Mouse (Mus musculus) embryonic stem cell, embryonic (primary cell): ENCODE data around the gene Nlrc5.

ENCODE experiments used
- CTCF ChIA-PET, 4 experiments: fragments of 300-600 bp in 2 of 4; fragments of 350-600 bp in 2 of 4; sonication (Branson Sonifier 250); formaldehyde crosslinking; loops; one replicate each; lab custom pipeline; 2022; ENCODE audit warnings: inconsistent platforms in 2 of 4; lab: Charles Lee
- POLR2A ChIA-PET, 4 experiments: fragments of 300-600 bp in 2 of 4; fragments of 350-600 bp in 2 of 4; sonication (Branson Sonifier 250); formaldehyde crosslinking; loops; one replicate each; lab custom pipeline; 2022; ENCODE audit warnings: antibody characterized with exemption in 4 of 4, inconsistent platforms in 1 of 4; lab: Charles Lee

The Nlrc5 gene

DNA sequence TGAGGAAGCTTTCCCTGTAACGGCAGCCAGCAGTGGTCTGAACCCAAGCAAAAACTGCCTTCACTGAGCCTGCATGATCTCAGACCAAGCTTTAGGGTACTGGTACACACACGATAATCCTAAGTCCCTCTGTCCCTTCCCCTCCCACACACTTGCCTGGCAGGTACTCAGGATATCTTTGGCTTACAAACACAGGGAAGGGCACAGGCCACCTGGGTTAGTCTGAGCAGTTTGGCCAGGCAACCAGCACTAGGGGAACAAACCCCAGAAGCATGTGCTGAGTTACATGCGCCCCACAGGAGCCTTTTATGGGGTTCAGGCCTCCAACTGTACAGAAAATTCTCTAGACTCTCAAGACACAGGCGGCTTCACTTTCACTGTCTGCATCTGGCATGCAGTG, 95.7 kb downstream of the Nlrc5 start:
- ChIA-PET POLR2A (interaction anchor here in 1 of 4 experiments (1.4 kb wide), 1 partner anchor 55 kb away, joined by 3 read pairs; no protein-coding TSS in a partner anchor), CTCF (interaction anchor here in 2 of 4 experiments (0.9 to 1.1 kb wide), 2 partner anchors 38 to 44 kb away, joined by 3 to 4 read pairs; no protein-coding TSS in a partner anchor)

DNA sequence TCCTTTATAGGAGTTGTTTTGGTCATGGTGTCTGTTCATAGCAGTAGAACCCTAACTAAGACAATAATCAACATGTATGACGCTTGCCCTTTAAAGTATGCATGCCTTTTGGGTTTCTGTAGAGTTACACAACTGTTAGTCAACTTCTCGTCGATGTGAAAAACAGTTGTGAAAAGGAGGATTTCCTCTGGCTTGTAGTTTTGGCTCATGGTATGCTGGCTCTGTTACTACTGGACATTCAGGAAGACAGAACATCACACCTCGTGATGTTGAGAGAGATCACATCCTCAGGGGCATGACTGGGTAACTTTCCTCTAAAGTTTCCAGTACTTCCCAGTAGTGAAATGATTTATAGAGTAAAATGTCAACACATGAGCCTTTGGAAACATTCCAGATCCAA, 96.5 kb downstream of the Nlrc5 start:
- POLR2A ChIA-PET: interaction anchor here in 2 of 4 experiments (0.5 to 0.6 kb wide), 3 partner anchors 13 to 624 kb away, joined by 3 to 9 read pairs (median 3); no protein-coding TSS in a partner anchor
- CTCF ChIA-PET: interaction anchor here in 1 of 4 experiments (0.6 kb wide), 1 partner anchor 134 kb away, joined by 3 read pairs; no protein-coding TSS in a partner anchor

DNA sequence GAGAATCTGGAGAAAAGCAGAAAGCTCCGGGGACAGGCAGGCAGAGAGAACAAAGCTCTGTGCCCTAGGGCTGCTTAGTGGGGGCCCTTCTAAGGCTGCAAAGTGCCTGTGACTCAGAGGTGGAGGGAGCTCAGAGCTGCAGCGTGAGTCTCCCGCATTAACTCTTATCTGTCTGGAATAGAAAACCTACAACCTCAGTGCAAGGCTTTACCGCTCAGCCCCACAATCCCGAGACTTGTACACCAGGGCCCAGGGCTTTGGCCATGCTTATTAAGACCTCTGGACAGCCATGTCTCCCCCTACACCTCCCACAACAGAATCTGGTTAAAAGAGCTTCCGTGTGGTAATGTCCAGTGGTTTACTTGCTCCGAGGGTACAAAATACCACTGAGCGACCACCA, 97.8 kb downstream of the Nlrc5 start:
- CTCF ChIA-PET: interaction anchor here (0.5 to 2.3 kb wide), 7 partner anchors 13 to 189 kb away, joined by 3 to 12 read pairs (median 4); no protein-coding TSS in a partner anchor
- POLR2A ChIA-PET: interaction anchor here (0.6 to 1.6 kb wide), 14 partner anchors 8 to 390 kb away, joined by 3 to 14 read pairs (median 4); partner anchors contain the start of genes Fam192a (in 1 of the 4) and Rspry1 (in 1 of the 4)

DNA sequence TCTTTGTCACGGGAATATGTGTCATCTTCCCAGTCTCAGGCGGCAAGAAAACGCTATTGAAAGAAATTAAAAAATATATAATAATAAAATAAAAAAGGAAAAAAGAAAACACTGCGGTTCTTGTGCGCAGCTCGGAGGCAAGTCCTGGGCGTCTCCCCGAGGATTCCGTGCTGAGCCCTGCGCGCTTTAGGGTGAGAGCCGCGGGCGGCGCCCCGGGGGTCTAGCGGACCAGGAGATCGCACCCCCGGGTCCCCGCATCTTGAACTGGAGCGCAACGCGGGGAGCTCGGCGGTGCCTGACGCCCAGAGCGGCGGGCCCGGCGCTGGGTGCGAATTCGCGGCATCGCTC, 98.3 kb downstream of the Nlrc5 start:
- ChIA-PET CTCF (interaction anchor here (0.7 to 2.3 kb wide), 8 partner anchors 11 to 189 kb away, joined by 3 to 12 read pairs (median 4); no protein-coding TSS in a partner anchor), POLR2A (interaction anchor here in 3 of 4 experiments (0.8 to 1.6 kb wide), 9 partner anchors 11 to 346 kb away, joined by 3 to 14 read pairs (median 4); partner anchors contain the start of genes Fam192a (in 2 of the 3) and Rspry1 (in 1 of the 3))

DNA sequence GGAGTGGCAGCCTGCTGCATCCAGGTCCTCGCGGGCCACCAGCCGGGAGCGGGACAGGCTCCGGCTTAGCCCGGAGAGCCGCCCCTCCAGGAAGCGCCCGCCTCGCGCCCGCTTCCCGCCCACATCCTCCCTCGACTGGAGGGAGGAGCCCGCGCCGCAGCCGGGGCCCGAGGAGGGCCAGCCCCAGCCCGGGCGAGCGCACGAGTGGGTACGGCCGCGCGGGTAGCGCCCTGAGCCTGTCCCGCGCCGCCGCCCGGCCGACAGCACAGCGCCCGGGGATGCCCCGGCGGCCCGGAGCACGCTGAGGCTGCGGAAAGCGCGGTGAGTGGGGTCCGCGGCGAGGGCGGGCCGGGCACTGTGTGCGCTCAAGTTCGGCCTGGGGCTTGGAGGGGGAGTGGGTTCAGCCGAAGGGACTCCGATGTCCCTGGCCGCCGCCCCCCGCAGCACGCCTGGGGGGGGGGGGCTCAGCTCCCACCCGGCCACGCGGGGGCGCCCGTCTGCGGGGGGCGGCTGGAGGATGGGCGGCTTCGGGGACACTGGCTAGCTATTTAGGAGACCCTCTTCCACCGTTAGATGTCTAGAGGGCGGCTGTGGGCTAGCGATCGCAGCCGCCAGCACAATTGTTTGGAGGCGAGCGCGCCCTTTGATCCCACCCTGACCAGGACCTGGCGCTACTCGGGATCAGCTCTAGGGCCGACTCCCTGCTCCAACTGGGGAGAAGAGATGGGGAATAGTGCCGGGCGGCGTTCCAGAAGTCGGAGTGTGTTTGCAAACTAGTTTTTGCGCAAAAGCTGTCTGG, 98.9 kb downstream of the Nlrc5 start, which contains the start of gene Cpne2:
Cpne2 (plus strand) TSS at position 118 of the 799 bp plus-strand sequence.
- POLR2A ChIA-PET: interaction anchor here in 3 of 4 experiments (0.7 to 1.6 kb wide), 12 partner anchors 9 to 348 kb away, joined by 3 to 14 read pairs (median 3); partner anchors contain the start of genes Fam192a (in 2 of the 3) and Rspry1 (in 1 of the 3)
- CTCF ChIA-PET: interaction anchor here (0.6 to 2.3 kb wide), 11 partner anchors 11 to 1771 kb away, joined by 3 to 12 read pairs (median 4); no protein-coding TSS in a partner anchor

DNA sequence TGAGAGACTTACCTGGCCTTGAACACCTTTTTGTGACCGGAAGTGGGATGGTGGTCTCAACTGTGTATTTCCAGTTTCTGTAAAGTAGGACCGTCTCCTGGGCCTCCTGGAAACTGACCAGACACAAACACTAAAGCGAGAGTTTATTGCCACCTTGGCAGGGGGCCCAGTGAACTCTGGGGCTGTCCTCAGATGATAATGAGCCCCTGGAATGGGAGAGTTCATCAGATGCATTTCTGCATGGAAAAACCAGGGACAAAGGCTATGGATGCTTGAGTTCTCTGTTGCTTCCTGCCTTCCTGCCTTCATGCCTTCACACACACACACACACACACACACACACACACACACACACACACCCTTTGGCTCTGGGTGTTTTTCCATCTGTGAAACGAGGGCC, 100.5 kb downstream of the Nlrc5 start:
- ChIA-PET POLR2A (interaction anchor here in 3 of 4 experiments (0.6 to 1.0 kb wide), 4 partner anchors 13 to 218 kb away, joined by 3 read pairs; no protein-coding TSS in a partner anchor), CTCF (interaction anchor here in 2 of 4 experiments (0.9 to 1.1 kb wide), 2 partner anchors 26 to 32 kb away, joined by 3 to 4 read pairs; no protein-coding TSS in a partner anchor)

DNA sequence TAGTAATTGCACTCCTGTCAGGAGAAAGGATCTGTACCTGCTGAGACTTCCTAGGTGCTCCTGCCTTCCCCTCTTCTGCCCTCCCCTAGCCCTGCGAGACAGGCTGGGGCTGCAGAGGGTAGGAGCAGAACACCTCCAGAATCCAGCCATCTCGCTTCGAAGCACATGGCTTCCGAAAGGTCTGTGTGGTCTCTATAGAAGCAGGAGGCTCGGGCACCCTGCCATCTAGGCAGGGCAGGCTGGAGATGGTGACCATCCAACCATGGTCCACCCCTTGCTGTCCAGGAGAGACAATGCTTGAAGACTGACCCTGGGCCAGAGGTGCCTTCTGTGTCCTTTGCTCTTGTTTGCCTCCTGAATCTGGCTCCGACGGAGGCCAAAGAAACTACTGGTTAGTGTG, 101.5 kb downstream of the Nlrc5 start:
- ChIA-PET POLR2A (interaction anchor here in 1 of 4 experiments (1.0 kb wide), 1 partner anchor 56 kb away, joined by 3 read pairs; no protein-coding TSS in a partner anchor), CTCF (interaction anchor here in 1 of 4 experiments (0.9 kb wide), 1 partner anchor 31 kb away, joined by 3 read pairs; no protein-coding TSS in a partner anchor)

DNA sequence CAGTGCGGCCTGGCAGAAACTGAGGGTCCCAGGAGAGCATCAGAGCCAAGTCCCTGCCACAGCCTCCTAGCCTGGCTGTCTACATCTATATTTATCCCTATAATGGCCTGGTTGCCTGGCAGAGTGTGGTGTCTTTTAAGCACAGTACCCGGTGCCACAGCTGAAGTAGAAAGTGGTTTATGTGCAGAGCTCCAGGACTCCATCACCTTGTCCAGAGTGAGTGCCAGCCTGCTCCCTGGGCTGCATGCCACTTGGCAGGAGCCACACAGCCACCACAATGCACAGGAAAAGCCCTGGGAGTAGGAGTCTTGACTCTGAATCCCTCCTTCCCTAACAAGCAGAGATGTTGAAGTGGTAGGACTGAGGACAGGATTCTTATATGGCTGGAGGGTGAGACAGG, 103.3 kb downstream of the Nlrc5 start:
- ChIA-PET CTCF (no interaction called here), POLR2A (no interaction called here)

DNA sequence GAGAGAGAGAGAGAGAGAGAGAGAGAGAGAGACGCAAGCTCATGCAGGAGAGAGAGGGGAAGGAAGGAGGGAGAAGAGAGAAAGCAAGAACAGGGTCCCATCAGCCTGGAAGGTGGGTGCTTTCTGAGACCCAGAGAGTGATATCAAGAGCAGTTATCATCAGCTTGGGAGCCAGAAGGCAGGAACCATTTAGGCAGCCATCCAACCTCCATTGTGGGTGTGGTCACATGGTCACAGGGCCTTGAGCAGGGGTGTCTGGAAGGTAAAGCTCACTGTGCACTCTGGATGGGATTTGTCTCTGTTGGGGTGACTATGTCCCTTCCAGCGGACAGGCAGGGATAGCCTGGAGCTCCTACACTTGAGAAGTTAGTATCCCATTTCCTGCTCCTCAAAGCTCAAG, 105.9 kb downstream of the Nlrc5 start:
- POLR2A ChIA-PET: interaction anchor here in 2 of 4 experiments (0.7 to 0.9 kb wide), 3 partner anchors 8 to 130 kb away, joined by 3 to 10 read pairs (median 3); no protein-coding TSS in a partner anchor
- CTCF ChIA-PET: interaction anchor here in 2 of 4 experiments (0.6 to 1.6 kb wide), 2 partner anchors 40 to 48 kb away, joined by 6 to 7 read pairs; no protein-coding TSS in a partner anchor

DNA sequence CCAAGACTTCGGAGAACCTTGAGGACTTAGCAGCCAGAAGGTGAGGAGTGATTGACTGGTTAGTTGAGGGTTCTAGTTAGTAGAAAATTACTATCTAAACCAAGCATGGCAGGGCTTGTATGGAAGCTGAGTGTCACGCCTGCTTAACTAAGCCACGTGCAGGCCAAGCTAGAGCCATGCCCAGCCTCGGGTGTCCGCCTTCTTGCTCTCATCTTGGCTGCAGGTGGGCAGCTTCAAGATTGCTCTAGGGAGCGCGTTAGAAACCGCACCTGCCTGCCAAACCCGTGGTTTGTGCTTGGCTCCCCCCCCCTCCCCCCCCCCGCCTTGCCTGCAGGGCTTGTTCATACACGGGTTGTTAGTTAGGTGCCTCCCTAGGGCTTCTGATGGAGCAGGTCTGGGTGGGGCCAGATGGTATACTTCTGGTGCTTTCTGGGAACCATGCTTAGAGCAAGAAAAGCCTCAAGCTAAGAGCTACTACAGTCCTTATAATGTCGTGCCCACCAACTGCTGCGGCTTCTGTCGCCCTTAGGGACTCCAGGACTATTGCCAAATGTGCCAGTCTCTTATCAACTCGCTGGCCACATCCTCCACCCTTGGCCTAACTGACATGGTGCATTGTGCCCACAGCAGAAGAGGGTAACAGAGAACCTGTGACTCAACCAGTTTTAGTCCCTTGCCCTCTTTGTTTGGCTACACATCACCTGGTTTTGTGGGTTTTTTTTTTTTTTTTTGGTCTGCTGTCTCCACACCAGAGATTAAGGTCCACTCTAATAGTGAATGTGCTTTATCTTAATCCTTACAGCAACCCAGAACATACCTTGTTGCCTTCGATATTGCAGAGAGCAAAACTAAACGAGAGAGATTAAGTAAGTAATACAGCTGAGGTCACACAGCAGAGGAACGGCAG, 107.0 kb downstream of the Nlrc5 start:
- POLR2A ChIA-PET: no interaction called here

DNA sequence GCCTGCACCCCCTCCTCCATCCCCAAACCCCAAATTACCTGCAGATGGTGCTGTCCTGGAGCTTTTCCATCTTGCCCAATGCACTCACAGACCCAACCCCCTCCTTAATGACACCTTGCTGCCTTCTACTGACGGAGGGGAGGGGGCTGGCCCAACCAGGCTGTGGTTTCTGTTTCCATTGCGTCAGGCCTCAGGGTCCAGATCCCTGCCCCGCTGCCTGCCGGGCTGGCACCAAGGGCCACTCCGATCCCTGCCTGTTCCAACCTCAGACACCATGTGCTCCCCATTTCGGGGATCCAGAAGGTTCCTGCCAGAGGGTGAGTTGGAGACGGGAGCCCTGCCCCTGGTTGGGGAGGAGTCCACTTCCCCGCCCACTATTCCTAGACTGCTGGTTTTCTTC, 109.8 kb downstream of the Nlrc5 start:
- ChIA-PET CTCF (interaction anchor here in 2 of 4 experiments (0.5 to 1.3 kb wide), 3 partner anchors 11 to 406 kb away, joined by 3 read pairs; partner anchors contain the start of gene Cpne2 (in 1 of the 2)), POLR2A (interaction anchor here in 2 of 4 experiments (0.8 to 1.2 kb wide), 3 partner anchors 9 to 14 kb away, joined by 3 to 4 read pairs (median 3); partner anchors contain the start of gene Cpne2 (in 1 of the 2))

More for the DNA sequence above, 107.0 kb downstream of the Nlrc5 start:
- CTCF ChIA-PET: interaction anchor here in 1 of 4 experiments (0.6 kb wide), 1 partner anchor 47 kb away, joined by 12 read pairs; no protein-coding TSS in a partner anchor

DNA sequence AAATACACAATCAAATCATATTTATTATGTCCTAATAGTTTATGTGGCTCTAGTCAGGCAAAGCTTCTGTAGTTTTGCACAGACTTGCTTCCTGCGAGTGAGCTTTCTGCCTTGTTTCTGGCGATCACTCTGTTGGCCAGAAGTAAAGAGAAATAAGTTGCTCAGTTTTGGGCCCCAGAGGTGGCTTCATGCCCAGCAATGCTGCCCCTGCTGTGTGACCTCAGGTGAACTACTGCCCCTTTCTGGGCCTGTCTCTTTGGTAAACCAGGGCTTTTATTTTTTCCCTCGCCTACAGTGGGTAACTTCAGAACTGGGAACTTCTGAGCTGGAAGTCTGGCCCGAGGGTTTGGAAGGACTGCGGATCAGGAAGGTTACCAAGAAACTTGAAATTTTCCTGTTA, 114.9 kb downstream of the Nlrc5 start:
- CTCF ChIA-PET: no interaction called here
- POLR2A ChIA-PET: no interaction called here

DNA sequence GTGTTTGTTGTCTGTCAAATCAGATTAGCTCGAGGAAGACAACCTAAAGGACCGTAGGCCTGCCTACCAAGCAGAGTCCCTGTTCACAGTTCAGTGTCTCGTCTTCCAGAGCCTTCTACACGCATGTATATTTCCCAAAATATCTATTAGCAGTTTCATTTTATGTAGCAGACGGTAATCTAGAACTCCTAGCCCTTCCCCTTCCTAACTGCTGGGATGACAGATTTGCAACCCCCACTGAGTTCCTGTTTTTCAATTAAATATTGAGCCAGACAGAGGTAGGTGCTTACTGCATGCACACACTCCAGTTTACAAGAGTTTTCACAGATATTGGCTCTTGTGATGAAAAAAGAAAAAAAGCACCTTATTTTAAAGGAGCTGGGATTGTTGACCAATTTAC, 115.3 kb downstream of the Nlrc5 start:
- ChIA-PET POLR2A (no interaction called here), CTCF (no interaction called here)

DNA sequence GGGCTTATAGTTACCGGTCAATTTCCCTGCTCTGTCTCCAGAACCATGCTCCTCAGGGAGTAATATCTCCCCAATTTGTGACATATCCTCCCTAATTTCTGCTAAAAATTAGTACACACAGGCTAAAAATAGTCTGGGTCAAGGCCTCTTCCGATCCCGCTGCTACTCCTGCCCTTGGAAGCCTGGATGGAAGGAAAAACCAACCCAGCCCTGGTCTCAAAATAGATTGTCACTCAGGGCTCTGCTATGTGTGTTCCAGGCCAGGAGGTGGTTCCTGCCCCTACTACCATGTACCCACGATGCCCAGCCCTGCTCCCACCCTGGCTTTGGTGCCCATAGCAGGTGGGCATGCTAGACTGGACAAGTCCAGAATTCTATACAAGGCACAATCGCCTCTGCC, 115.8 kb downstream of the Nlrc5 start:
- CTCF ChIA-PET: no interaction called here
- POLR2A ChIA-PET: no interaction called here

DNA sequence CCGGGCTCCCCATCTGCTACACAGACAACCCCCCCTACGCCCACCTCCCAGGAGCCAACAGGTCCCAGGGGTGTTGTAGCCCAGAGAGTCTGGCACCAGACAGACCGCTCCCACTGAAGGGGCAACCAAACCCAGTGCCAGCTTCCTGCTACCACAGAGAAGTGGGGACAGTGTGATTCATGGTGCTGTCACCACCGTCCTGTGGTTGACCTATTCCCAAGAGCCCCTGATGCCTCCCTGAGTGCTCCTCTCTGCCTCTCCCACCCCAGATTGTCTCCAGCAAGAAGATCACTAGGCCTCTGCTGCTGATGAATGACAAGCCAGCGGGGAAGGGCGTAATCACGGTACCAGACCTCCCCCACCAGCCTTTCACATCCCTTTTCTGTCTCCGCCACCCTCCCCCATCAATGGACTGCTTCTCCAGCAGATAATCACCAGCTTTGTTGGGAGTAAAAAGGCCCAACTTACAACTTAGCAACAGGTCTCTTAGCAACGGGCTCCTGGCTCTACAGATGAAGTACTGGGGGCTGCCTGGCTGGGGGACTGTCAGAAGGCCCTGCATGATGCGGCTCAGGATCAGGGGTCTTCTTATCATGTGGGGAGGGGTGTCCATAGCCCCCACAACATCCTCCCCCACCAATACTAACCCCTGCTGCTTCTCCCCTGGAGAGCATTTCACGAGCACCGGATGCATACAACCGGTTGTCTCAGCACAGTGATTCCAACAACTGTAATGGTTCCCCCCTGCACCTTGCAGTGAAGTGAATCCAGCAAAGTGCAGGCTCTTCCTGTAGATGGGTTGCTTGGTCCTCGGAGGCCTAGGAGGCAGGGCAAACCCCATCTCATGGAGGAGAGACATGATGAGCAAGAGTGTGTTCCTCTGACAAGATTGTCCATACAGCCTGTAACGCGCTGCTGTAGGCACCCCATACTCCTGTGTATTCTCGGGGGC, 117.6 kb downstream of the Nlrc5 start:
- ChIA-PET POLR2A (interaction anchor here in 2 of 4 experiments (0.6 to 1.3 kb wide), 2 partner anchors 16 to 124 kb away, joined by 3 to 9 read pairs; no protein-coding TSS in a partner anchor), CTCF (interaction anchor here in 1 of 4 experiments (0.6 kb wide), 1 partner anchor 272 kb away, joined by 3 read pairs; no protein-coding TSS in a partner anchor)

DNA sequence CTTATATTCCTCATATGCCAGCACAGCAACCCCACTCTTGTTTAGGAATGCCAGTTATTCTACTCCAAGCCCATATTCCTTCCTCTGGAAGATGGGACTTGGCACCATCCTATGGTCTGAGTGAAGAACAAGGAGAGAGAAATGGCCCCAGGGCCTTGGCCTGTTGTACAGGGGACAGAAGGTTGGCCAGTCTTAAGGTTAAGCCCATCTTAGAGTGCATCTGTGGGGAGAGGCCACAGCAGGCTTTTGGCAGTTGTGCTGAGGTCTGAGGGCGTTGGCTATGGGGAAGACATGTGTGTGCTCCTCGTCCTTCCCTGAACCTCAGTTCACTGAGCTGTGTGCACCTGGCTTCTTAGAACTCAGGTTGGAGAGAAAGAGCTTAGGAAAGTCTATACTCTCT, 118.5 kb downstream of the Nlrc5 start:
- POLR2A ChIA-PET: interaction anchor here in 2 of 4 experiments (0.9 to 1.3 kb wide), 3 partner anchors 9 to 17 kb away, joined by 3 read pairs; no protein-coding TSS in a partner anchor
- CTCF ChIA-PET: no interaction called here
